Mouse (Mus musculus) megakaryocyte, embryonic 14.5 days (primary cell): ENCODE measurements around the gene Galnt6. TPM values are rescaled to one million over a fixed set of nuclear protein-coding genes. Genes with fewer than 3 reads are reported as not detected.
A peak's percentile ranks its signal among the peaks of the same experiment; 100 is the strongest.

Source experiments
- H3K27me3 ChIP-seq: replicated peaks from 2 replicates; pipeline ENCODE3; 2012; ENCODE audit warnings: inconsistent platforms
- H3K36me3 ChIP-seq: replicated peaks from 2 replicates; pipeline ENCODE3; 2012; ENCODE audit warnings: low read length, inconsistent platforms, mixed read lengths
- H3K4me1 ChIP-seq: 2 replicates; pipeline ENCODE4 v1.6.1; 2012; ENCODE audit warnings: inconsistent platforms
- H3K4me3 ChIP-seq: replicated peaks from 2 replicates; pipeline ENCODE3; 2012; ENCODE audit warnings: moderate library complexity, mild to moderate bottlenecking, inconsistent platforms
- H3K9me3 ChIP-seq: 2 replicates; pipeline ENCODE4 v1.6.1; 2012; ENCODE audit warnings: inconsistent platforms
- FLI1 ChIP-seq: IDR thresholded peaks from 2 replicates; pipeline ENCODE4 v1.6.1; 2012; ENCODE audit warnings: low read length, inconsistent platforms, mixed read lengths
- GATA1 ChIP-seq: IDR thresholded peaks from 3 replicates; pipeline ENCODE4 v1.6.1; 2012; ENCODE audit warnings: mixed read lengths, low read length, inconsistent platforms, borderline replicate concordance
- polyA plus RNA-seq: library from polyadenylated mRNA; stranded (reverse); fragments of >175 nt; gene quantifications from 2 replicates; pipeline ENCODE4 v1.2.3, GENCODE M21; 2012; ENCODE audit warnings: low replicate concordance; ENCODE audit not compliant: insufficient read depth

Galnt6 gene
- polyA plus RNA-seq, 1 experiment: 2.3 TPM

- H3K9me3 ChIP-seq: peaks cover 17% of the 10 kb centered on the region
- peaks cover 87% of the 10 kb centered on the region for H3K27me3 ChIP-seq
- no peak for TF ChIP-seq GATA1
- no peak for TF ChIP-seq FLI1
Observed at GRCm38 (mm10) chr15:100766826-100767225, 37.6 kb upstream of the Galnt6 start.

GRCm38 (mm10) chr15:100764163-100764951 is 35.2 kb upstream of the Galnt6 start:
- H3K36me3 ChIP-seq: no peaks in the 10 kb centered on the region
- no peaks in the 10 kb centered on the region for H3K9me3 ChIP-seq
- no peak overlapping the region for H3K4me3 ChIP-seq
- TF ChIP-seq GATA1 (no peak), FLI1 (no peak)
- peaks cover 21% of the 10 kb centered on the region for H3K4me1 ChIP-seq
- H3K27me3 ChIP-seq: peaks cover 87% of the 10 kb centered on the region

More at GRCm38 (mm10) chr15:100766826-100767225, 37.6 kb upstream of the Galnt6 start:
- Histone ChIP-seq H3K4me3 (no peak overlapping the region), H3K4me1 (peaks cover 12% of the 10 kb centered on the region), H3K36me3 (no peaks in the 10 kb centered on the region)

DNA sequence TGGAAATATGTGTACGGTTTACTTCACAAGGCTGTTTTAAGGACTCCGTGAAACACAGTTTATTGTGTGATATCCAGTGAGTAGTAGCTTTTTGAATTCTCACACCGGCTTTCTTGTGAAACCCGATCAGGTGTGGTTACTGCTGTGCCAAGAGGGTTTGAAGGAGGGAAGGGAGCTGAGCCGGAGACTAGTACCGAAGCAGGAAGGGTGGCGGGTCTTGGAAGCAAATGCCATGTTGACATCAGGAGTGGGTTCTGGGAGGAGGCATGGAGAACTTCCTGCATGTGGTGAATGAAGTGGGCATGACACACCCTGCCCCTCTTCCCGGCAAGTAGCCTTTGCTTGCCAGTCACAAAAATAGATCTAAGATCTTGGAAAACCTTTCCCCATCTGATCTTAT is 33.5 kb upstream of the Galnt6 start:
- no peaks in the 10 kb centered on the region for H3K9me3 ChIP-seq
- peaks cover 24% of the 10 kb centered on the region for H3K4me1 ChIP-seq
- H3K36me3 ChIP-seq: no peaks in the 10 kb centered on the region
- peaks cover 86% of the 10 kb centered on the region for H3K27me3 ChIP-seq
- no peak overlapping the region for H3K4me3 ChIP-seq
- TF ChIP-seq GATA1 (no peak), FLI1 (no peak)

DNA sequence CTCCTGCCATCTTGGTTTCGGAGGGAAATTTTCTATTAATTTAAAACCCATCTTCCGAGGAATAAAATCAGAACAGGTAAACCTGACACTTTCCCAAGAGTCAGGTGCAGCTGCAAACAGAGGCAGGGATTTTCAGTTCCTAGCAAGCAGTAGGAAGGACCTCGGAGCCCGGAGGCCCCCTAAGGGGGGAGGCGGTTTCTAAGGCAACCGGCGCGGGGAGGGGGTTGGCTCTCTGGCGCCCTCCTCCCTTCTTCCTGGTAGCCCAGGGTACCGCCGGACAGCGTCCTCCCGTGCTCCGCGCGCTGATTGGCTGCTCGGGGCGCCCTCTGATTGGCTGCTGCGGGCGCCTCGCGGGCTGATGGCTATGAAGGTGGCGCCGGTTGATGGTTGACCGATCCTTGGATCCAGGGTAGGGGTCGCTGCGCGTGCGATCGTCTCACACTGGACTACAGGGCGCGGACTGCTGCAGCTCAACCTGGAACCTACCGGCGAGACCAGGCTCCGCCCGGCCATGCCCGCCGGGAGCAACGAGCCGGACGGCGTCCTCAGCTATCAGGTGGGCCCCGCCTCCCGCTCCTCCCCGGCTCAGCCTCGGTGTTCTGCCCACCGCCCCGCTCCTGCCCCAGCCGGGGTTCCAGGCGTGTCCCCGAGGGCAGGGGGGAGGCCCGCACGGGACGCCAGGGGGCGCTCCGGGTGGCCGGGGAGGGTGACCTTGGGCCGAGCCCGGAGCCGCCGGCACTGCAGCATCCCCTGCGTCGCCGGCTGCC is 32.4 kb upstream of the Galnt6 start, which contains the start of gene Slc4a8:
TSS of gene Slc4a8 (plus strand) at position 329 of the 767 bp plus-strand sequence.
- H3K36me3 ChIP-seq: no peaks in the 10 kb centered on the region
- H3K27me3 ChIP-seq: peaks cover 80% of the 10 kb centered on the region
- TF ChIP-seq FLI1 (no peak), GATA1 (no peak)
- H3K4me1 ChIP-seq: peaks cover 34% of the 10 kb centered on the region
- no peaks in the 10 kb centered on the region for H3K9me3 ChIP-seq
- H3K4me3 ChIP-seq: peak within 1 kb of the TSS; percentile 93

- no peak for TF ChIP-seq GATA1
- TF ChIP-seq FLI1: no peak
- H3K27me3 ChIP-seq: peaks cover 80% of the 10 kb centered on the region
- no peaks in the 10 kb centered on the region for H3K9me3 ChIP-seq
- H3K4me3 ChIP-seq: peak overlapping the region; percentile 93
- peaks cover 38% of the 10 kb centered on the region for H3K4me1 ChIP-seq
- no peaks in the 10 kb centered on the region for H3K36me3 ChIP-seq
Observed at GRCm38 (mm10) chr15:100761036-100761418, 31.9 kb upstream of the Galnt6 start.

- no peak for TF ChIP-seq FLI1
- TF ChIP-seq GATA1: no peak
- no peak overlapping the region for H3K4me3 ChIP-seq
- no peaks in the 10 kb centered on the region for H3K36me3 ChIP-seq
- no peaks in the 10 kb centered on the region for H3K9me3 ChIP-seq
- peaks cover 51% of the 10 kb centered on the region for H3K4me1 ChIP-seq
- H3K27me3 ChIP-seq: peaks cover 71% of the 10 kb centered on the region
Observed at GRCm38 (mm10) chr15:100759286-100759685, 30.1 kb upstream of the Galnt6 start.

GRCm38 (mm10) chr15:100757527-100757978 is 28.4 kb upstream of the Galnt6 start:
- Histone ChIP-seq H3K4me3 (peak overlapping the region; percentile 89), H3K4me1 (peaks cover 54% of the 10 kb centered on the region), H3K9me3 (no peaks in the 10 kb centered on the region), H3K27me3 (peaks cover 70% of the 10 kb centered on the region), H3K36me3 (no peaks in the 10 kb centered on the region)
- TF ChIP-seq FLI1: no peak
- no peak for TF ChIP-seq GATA1

DNA sequence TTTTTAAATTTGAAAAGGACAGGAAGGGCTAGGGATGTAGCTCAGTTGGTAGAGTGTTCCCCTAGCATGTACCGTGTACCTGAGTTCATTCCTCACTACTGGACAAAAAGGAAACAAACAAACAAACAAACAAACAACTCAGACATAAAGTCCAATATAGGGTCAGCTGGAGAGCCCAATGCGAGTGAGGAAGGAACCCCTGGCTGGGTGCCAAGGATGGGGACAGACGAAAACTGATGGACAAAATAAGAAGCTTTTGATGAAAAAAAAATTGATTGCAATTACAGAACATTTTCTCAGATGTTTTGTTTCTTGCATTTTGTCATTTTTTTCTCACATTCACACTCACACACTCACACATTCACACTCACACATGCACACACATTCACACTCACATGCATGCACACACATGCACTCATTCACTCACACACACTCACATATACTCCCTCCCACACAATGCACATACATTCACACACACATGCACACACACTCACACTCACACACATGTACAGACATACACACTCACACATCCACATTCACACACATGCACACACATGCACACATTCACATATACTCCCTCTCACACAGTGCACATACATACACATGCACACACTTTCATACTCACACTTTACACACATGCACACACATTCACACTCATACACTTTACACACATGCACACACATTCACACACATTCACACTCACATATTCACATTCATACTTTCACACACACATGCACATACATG is 26.9 kb upstream of the Galnt6 start:
- no peaks in the 10 kb centered on the region for H3K9me3 ChIP-seq
- peaks cover 40% of the 10 kb centered on the region for H3K4me1 ChIP-seq
- no peaks in the 10 kb centered on the region for H3K36me3 ChIP-seq
- TF ChIP-seq FLI1 (no peak), GATA1 (no peak)
- peak overlapping the region; percentile 67 for H3K4me3 ChIP-seq
- H3K27me3 ChIP-seq: peaks cover 58% of the 10 kb centered on the region

GRCm38 (mm10) chr15:100755498-100755859 is 26.3 kb upstream of the Galnt6 start:
- peaks cover 53% of the 10 kb centered on the region for H3K27me3 ChIP-seq
- H3K4me3 ChIP-seq: no peak overlapping the region
- H3K9me3 ChIP-seq: no peaks in the 10 kb centered on the region
- TF ChIP-seq FLI1: no peak
- no peak for TF ChIP-seq GATA1
- H3K4me1 ChIP-seq: peaks cover 39% of the 10 kb centered on the region
- no peaks in the 10 kb centered on the region for H3K36me3 ChIP-seq
